Mouse (Mus musculus) neural tube, embryonic 12.5 days (tissue): ENCODE data around the gene Wasl. TPM values are rescaled to one million over a fixed set of nuclear protein-coding genes. Genes with fewer than 3 reads are reported as not detected.

ENCODE experiments used
- ATAC-seq: fragments of 200-750 bp; cut with Nextera tagmentation; 2 replicates; pipeline ENCODE4 v1.8.0; 2017; ENCODE audit warnings: low read depth, mild to moderate bottlenecking, moderate TSS enrichment, moderate library complexity; ENCODE audit not compliant: low FRiP score
- H3K27ac ChIP-seq: fragments of 300-500 bp; sonication (generic); 2 replicates; pipeline ENCODE4 v1.5.1; 2016
- H3K27me3 ChIP-seq: fragments of 300-500 bp; sonication (generic); replicated peaks from 2 replicates; pipeline ENCODE4 v1.6.1; 2016; ENCODE audit warnings: mild to moderate bottlenecking
- H3K36me3 ChIP-seq: fragments of 300-500 bp; sonication (generic); 2 replicates; pipeline ENCODE4 v1.6.1; 2016; ENCODE audit warnings: mild to moderate bottlenecking
- H3K4me1 ChIP-seq: fragments of 300-500 bp; sonication (generic); 2 replicates; pipeline ENCODE4 v1.6.1; 2016
- H3K4me2 ChIP-seq: fragments of 300-500 bp; sonication (generic); replicated peaks from 2 replicates; pipeline ENCODE4 v1.6.1; 2016; ENCODE audit warnings: mild to moderate bottlenecking
- H3K4me3 ChIP-seq: fragments of 300-500 bp; sonication (generic); 2 replicates; pipeline ENCODE4 v1.5.1; 2016
- H3K9ac ChIP-seq: fragments of 300-500 bp; sonication (generic); 2 replicates; pipeline ENCODE4 v1.6.1; 2016; ENCODE audit warnings: mild to moderate bottlenecking
- H3K9me3 ChIP-seq: fragments of 300-500 bp; sonication (generic); 2 replicates; pipeline ENCODE4 v1.6.1; 2016; ENCODE audit warnings: mild to moderate bottlenecking
- WGBS: fragments of 180-500 bp; shearing (Covaris S2); methylation state at CpG from one replicate; pipeline ENCODE4 v1.1.7; 2016; 5-methylcytosine and 5-hydroxymethylcytosine counted together
- polyA plus RNA-seq: library from polyadenylated mRNA; unstranded; fragments of >200 nt; fragmentation: Nextera tagmentation; extraction: Ambion mirVana; gene quantifications from 2 replicates; pipeline ENCODE4 v1.2.1, GENCODE M21; 2016

The Wasl gene
- polyA plus RNA-seq, 1 experiment from 2014 or later: 57.5 TPM

DNA sequence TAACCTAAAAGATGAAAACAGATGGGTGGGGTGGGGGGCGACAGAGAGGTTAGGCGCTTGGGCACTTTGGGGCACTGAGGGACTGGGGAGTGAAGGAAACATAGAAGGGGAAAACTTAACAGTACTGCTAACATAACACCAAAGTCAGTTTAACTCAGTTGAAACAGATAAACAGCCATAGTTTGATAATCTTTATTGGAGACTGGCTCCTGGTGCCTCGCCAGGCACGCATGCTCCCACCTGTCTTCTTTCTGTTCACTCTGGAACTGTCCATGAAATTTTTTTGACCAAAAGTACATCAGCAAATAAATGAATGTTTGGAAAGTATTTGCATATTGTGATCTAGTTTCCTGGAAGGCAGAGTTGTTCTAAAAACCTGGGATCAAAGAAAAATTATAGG, 23.5 kb downstream of the Wasl start:
- Histone ChIP-seq H3K4me3 (no peak overlapping the region), H3K27me3 (no peaks in the 10 kb centered on the region), H3K9ac (no peak overlapping the region), H3K36me3 (no peaks in the 10 kb centered on the region), H3K9me3 (no peaks in the 10 kb centered on the region), H3K4me2 (no peak overlapping the region), H3K4me1 (no peaks in the 10 kb centered on the region), H3K27ac (no peak overlapping the region)
- ATAC-seq: no peak
- 94% methylated on average over 4 of the region's 4 CpGs for WGBS

- Histone ChIP-seq H3K4me2 (no peak overlapping the region), H3K9ac (no peak overlapping the region), H3K4me1 (no peaks in the 10 kb centered on the region), H3K27ac (no peak overlapping the region), H3K4me3 (no peak overlapping the region), H3K9me3 (no peaks in the 10 kb centered on the region), H3K36me3 (peaks cover 14% of the 10 kb centered on the region; the same call in 1 of the 2 replicates), H3K27me3 (no peaks in the 10 kb centered on the region)
- ATAC-seq: no peak
- WGBS: 95% methylated on average over 2 of the region's 2 CpGs
Observed at GRCm38 (mm10) chr6:24635814-24636213, 29.0 kb downstream of the Wasl start.

DNA sequence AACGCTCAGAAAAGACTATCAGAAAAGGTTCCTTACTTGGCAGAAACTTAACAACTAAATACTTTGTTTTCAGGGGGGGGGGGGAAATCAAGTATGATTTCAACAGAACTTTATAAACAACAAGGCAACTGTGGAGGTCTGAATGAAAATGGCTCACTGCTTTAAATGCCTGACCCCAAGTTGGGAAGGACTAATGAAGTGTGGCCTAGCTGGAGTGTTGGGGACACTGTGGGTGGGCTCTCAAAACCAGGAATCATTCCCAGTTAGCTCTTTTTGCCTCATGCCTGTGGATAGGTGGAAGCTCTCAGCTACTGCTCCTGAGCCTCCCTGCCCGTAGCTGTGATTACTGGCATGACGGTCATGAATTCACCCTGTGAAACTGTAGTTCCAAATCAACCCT, 30.7 kb downstream of the Wasl start:
- H3K9ac ChIP-seq: no peak overlapping the region
- peaks cover 14% of the 10 kb centered on the region; the same call in 1 of the 2 replicates for H3K36me3 ChIP-seq
- ATAC-seq: no peak
- WGBS: 94% methylated on average over 3 of the region's 3 CpGs
- H3K27ac ChIP-seq: no peak overlapping the region
- H3K4me3 ChIP-seq: no peak overlapping the region
- no peaks in the 10 kb centered on the region for H3K27me3 ChIP-seq
- H3K9me3 ChIP-seq: no peaks in the 10 kb centered on the region
- H3K4me2 ChIP-seq: no peak overlapping the region
- no peaks in the 10 kb centered on the region for H3K4me1 ChIP-seq

DNA sequence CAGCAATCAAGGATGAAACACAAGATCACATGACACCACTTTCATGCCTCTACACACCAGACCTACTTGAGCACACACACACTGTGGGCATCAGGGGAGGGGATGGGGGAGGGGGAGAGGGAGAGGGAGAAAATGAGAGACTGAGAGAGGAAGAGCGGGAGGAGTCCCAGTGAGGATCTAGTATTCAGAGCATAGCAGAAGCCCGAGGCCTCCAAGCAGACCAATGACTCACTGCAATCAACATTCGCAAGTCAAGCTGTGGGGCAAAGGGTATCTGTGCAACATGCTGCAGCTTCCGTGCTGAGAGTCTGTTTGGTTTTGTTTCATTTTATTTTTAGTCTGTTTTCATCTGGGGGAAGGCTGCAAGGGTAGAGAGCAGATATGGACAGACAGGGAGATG, 32.7 kb downstream of the Wasl start:
- H3K4me3 ChIP-seq: no peak overlapping the region
- H3K9me3 ChIP-seq: no peaks in the 10 kb centered on the region
- ATAC-seq: peak; percentile 31; the same call in 1 of the 2 replicates
- no peaks in the 10 kb centered on the region for H3K4me1 ChIP-seq
- H3K36me3 ChIP-seq: peaks cover 14% of the 10 kb centered on the region; the same call in 1 of the 2 replicates
- H3K9ac ChIP-seq: no peak overlapping the region
- 82% methylated on average over 4 of the region's 4 CpGs for WGBS
- no peak overlapping the region for H3K4me2 ChIP-seq
- no peak overlapping the region for H3K27ac ChIP-seq
- no peaks in the 10 kb centered on the region for H3K27me3 ChIP-seq

GRCm38 (mm10) chr6:24628499-24628898, 36.3 kb downstream of the Wasl start:
- no peaks in the 10 kb centered on the region for H3K9me3 ChIP-seq
- H3K27ac ChIP-seq: no peak overlapping the region
- H3K27me3 ChIP-seq: no peaks in the 10 kb centered on the region
- H3K36me3 ChIP-seq: peaks cover 19% of the 10 kb centered on the region
- H3K4me3 ChIP-seq: no peak overlapping the region
- ATAC-seq: no peak
- H3K4me2 ChIP-seq: no peak overlapping the region
- H3K9ac ChIP-seq: no peak overlapping the region
- WGBS: 84% methylated on average over 1 of the region's 1 CpGs
- no peaks in the 10 kb centered on the region for H3K4me1 ChIP-seq

GRCm38 (mm10) chr6:24627586-24628030, 37.2 kb downstream of the Wasl start:
- peaks cover 12% of the 10 kb centered on the region for H3K36me3 ChIP-seq
- H3K4me2 ChIP-seq: no peak overlapping the region
- H3K9me3 ChIP-seq: no peaks in the 10 kb centered on the region
- 70% methylated on average over 5 of the region's 5 CpGs for WGBS
- no peak overlapping the region for H3K27ac ChIP-seq
- H3K27me3 ChIP-seq: no peaks in the 10 kb centered on the region
- no peak overlapping the region for H3K9ac ChIP-seq
- H3K4me3 ChIP-seq: no peak overlapping the region
- no peaks in the 10 kb centered on the region for H3K4me1 ChIP-seq
- ATAC-seq: peak; percentile 27; the same call in 1 of the 2 replicates

DNA sequence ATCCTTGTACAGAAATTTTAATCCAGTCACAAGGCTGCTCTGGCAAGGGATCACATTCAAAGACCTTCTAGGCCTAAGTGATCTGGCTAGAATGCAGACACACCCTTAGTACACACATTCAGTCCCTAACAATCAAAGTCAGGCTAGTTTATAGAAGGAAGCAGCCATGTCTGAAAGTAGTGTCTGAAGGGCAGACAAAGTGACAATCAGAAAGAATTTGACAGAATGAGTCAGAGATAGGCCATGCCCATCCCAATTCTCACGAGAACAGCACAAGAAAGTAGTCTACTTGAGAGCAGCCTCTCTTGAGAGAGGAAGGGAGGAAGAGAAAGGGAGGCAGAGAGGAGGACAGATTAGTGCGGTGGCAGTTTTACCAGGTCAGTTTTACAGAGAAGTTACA, 42.7 kb downstream of the Wasl start:
- Histone ChIP-seq H3K9ac (no peak overlapping the region), H3K27me3 (no peaks in the 10 kb centered on the region), H3K9me3 (no peaks in the 10 kb centered on the region), H3K27ac (no peak overlapping the region), H3K4me3 (no peak overlapping the region), H3K36me3 (peaks cover 30% of the 10 kb centered on the region), H3K4me1 (no peaks in the 10 kb centered on the region), H3K4me2 (no peak overlapping the region)
- 89% methylated on average over 2 of the region's 2 CpGs for WGBS
- no peak for ATAC-seq

DNA sequence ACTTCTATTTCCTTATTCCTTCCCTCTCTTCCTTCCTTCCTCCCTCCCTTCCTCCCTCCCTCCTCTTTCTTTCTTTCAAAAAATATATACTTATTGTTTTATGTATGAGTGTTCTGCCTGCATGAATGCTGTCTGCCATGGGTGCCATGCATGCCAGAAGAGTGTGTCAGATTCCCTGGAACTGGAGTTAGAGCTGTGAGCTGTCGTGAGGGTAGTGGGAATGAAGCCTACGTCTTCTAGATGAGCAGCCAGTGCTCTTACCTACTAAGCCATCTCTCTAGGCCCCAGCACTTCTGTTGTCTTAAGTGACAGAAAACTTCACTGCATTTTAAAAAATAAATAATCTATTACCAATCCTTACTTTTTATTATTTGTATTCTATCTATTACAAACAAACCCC, 43.9 kb downstream of the Wasl start:
- no peak overlapping the region for H3K4me2 ChIP-seq
- WGBS: 84% methylated on average over 2 of the region's 2 CpGs
- ATAC-seq: no peak

DNA sequence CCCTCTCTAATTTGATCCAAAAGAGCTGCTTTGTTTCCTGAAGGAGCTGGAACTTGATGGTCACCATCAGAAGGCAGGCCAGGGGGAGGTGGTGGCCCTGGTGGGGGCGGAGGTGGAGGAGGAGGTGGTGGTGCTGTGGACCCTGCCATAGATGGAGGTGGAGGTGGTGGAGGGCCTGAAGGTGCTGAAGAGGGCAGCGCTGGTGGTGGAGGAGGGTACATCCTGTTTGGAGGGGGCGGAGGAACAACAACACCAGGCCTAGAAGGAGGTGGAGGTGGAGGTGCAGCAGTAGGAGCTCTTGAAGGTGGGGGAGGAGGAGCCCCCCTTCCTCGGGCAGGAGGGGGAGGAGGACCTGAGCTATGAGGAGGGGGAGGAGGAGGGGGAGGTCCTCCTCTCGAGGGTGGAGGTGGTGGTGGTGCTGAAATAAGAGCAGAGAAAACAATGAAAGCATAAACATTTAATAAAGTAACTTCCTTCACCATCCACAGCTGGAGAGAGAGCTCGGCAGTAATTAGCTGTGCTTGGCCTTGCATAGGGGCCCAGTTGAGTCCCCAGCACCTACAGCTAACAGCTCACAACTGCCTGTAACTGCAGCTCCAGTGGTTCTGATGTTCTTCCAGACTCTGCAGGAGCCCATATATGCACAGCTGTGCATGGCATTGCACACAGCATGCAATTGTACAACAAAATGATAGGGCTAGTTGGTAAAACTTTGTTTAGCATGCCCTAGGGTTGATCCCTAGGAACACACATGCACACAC, 45.3 kb downstream of the Wasl start:
- Histone ChIP-seq H3K4me2 (no peak overlapping the region), H3K27ac (no peak overlapping the region), H3K27me3 (no peaks in the 10 kb centered on the region), H3K4me3 (no peak overlapping the region), H3K9ac (no peak overlapping the region), H3K36me3 (peaks cover 35% of the 10 kb centered on the region), H3K4me1 (no peaks in the 10 kb centered on the region), H3K9me3 (no peaks in the 10 kb centered on the region)
- 78% methylated on average over 6 of the region's 6 CpGs for WGBS
- ATAC-seq: 0 out of 2 replicates have a peak, but pooled peaks have one; percentile 33

More for the DNA sequence above, 43.9 kb downstream of the Wasl start:
- no peak overlapping the region for H3K9ac ChIP-seq
- H3K9me3 ChIP-seq: no peaks in the 10 kb centered on the region
- H3K27me3 ChIP-seq: no peaks in the 10 kb centered on the region
- H3K4me3 ChIP-seq: no peak overlapping the region
- H3K4me1 ChIP-seq: no peaks in the 10 kb centered on the region
- H3K36me3 ChIP-seq: peaks cover 33% of the 10 kb centered on the region
- H3K27ac ChIP-seq: no peak overlapping the region

DNA sequence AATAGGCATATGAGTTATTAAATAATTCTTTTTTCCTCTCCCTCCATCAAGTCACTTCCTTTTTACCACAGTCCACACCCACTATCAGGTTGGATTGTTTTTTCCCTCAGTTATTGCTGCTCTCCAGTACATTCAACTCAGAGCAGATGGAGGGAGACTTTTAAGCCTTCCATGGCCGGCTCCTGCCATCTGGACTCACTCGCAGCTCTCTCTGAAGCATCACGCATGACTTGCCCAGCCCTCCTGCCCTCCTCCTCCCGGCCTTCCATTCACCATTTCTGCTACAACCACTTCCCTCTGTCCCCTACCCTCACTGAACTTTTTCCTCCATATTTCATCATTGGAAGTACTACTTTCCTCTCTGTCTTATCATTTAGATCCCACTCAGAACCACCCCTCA, 48.1 kb downstream of the Wasl start:
- Histone ChIP-seq H3K4me3 (no peak overlapping the region), H3K27me3 (no peaks in the 10 kb centered on the region), H3K36me3 (peaks cover 32% of the 10 kb centered on the region), H3K27ac (no peak overlapping the region), H3K9me3 (no peaks in the 10 kb centered on the region), H3K4me2 (no peak overlapping the region), H3K4me1 (no peaks in the 10 kb centered on the region), H3K9ac (no peak overlapping the region)
- 74% methylated on average over 4 of the region's 4 CpGs for WGBS
- no peak for ATAC-seq

DNA sequence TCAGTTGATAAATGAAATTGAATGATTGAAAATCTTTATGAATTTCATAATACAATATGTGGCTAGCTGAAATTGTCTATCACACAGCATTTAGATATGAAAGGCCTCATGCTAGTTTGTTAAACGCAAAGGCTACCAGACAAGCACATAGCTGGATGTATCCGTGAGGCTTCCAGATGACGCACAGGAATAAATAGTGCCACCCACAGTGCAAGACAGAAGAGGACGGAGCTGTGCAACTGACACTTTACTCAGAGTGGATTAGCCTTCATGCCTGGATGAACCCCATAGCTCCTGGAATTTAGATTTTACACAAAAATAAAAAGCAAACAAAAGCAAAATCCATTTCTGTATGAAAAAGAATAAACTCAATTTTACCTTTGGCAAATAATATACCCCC, 50.9 kb downstream of the Wasl start:
- Histone ChIP-seq H3K4me2 (no peak overlapping the region), H3K4me1 (no peaks in the 10 kb centered on the region), H3K4me3 (no peak overlapping the region), H3K36me3 (peaks cover 26% of the 10 kb centered on the region), H3K27ac (no peak overlapping the region), H3K9me3 (no peaks in the 10 kb centered on the region), H3K9ac (no peak overlapping the region), H3K27me3 (no peaks in the 10 kb centered on the region)
- WGBS: 86% methylated on average over 4 of the region's 4 CpGs
- no peak for ATAC-seq

DNA sequence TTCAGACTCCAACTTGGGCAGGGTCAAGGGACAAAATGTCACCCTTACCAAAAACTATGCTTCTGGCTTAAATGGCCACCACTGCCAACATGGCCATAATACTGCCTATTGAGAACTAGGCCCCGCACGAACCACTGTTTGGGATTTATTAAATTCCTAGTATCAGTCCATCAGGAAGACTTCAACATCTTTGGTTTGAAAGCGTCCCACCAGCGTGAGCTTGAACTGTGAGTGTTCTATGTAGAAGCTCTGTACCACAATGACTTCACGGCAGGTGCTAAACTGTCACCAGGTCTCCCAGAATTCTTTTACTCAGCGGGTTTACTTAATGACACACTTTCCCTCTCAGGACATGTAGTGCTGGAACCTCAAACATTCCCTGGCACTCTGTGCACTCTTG, 51.5 kb downstream of the Wasl start:
- Histone ChIP-seq H3K27me3 (no peaks in the 10 kb centered on the region), H3K4me1 (no peaks in the 10 kb centered on the region), H3K4me3 (no peak overlapping the region), H3K9ac (no peak overlapping the region), H3K27ac (no peak overlapping the region), H3K4me2 (no peak overlapping the region), H3K36me3 (peaks cover 26% of the 10 kb centered on the region), H3K9me3 (no peaks in the 10 kb centered on the region)
- 95% methylated on average over 6 of the region's 6 CpGs for WGBS
- ATAC-seq: no peak
